Mouse (Mus musculus) T-helper 17 cell (primary cell): ENCODE measurements at regions not wholly inside any gene's neighbourhood (a gene's known extent, or its start where the extent isn't known, plus 50 kb on each side); places are given as distances from the start of the nearest gene placed in this dataset.

Experiments
- in situ Hi-C, 2 experiments: fragments of 300-600 bp; cut with MboI, MseI; formaldehyde crosslinking; loops; 1 replicate in 1 of 2; 2 replicates in 1 of 2; pipeline ENCODE4 v1.15.1; 2025; ENCODE audit warnings: high pct_unique_total_duplicates in 2 of 2

- in situ Hi-C loops, result loop anchor here in 1 of 2 experiments (10.0 kb wide), 1 partner anchor 698 kb away; no protein-coding TSS in a partner anchor
Observed at GRCm38 (mm10) chrX:81732506-81732905, 274.6 kb upstream of the 4930595M18Rik start.

GRCm38 (mm10) chrX:81729796-81730195, 271.9 kb upstream of the 4930595M18Rik start:
- in situ Hi-C loops, result loop anchor here in 1 of 2 experiments (10.0 kb wide), 1 partner anchor 695 kb away; no protein-coding TSS in a partner anchor

GRCm38 (mm10) chrX:81704023-81704422, 246.1 kb upstream of the 4930595M18Rik start:
- in situ Hi-C loops, result no loop called here
